Mouse (Mus musculus): ENCODE data around the gene Tfpt. TPM values are rescaled to one million over a fixed set of nuclear protein-coding genes. Genes with fewer than 3 reads are reported as not detected.
"Not testable (repeated sequence)": the region's sequence is repeated elsewhere in the genome, so short reads cannot be mapped to it uniquely, and the experiment has no call there.

The Tfpt gene
- total RNA-seq, 2 experiments from 2014 or later = 18.0 to 23.0 TPM

- no peak for DNase-seq
These were observed 13.1 kb downstream of the Tfpt start for GRCm38 (mm10) chr7:3616389-3617241.

DNA sequence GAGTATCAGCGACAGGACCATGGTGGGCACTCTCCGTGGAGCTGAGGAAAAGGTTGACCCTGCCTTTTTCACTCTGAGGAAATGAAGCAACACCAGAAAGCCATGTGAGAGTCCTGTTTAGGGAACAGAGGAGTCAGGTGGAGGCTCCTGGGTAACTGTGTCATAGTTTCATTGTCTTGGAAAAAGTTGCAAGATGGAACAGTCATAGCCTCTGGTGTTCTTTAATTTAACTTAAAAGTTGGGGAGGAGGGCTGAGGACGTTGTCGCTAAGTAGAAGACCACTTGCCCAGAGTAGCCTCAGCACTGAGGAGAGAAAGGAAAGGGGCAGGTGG, 13.7 kb downstream of the Tfpt start, which contains the start of gene Oscar:
Oscar (minus strand) TSS at position 101 of the 332 bp plus-strand sequence.
- DNase-seq = no peak

DNA sequence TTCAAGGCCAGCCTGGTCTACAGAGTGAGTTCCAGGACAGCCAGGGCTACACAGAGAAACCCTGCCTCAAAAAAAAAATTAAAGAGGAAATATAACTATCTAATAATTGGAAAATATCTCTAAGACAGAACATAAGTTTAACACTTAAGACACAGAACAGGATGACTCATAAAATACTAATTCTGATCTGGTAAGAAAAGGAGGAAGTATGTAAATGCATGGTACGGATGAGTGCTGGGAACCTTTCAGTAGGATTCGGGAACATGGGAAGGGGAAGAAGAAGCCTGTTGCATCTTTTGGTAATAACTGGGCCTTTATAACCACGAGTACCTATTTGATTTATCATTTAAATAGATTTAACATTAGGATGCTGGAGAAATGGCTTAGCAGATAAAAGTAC, 15.7 kb downstream of the Tfpt start:
- no peak for DNase-seq

- DNase-seq = no peak
These were observed 18.7 kb downstream of the Tfpt start for GRCm38 (mm10) chr7:3611006-3611405.

DNA sequence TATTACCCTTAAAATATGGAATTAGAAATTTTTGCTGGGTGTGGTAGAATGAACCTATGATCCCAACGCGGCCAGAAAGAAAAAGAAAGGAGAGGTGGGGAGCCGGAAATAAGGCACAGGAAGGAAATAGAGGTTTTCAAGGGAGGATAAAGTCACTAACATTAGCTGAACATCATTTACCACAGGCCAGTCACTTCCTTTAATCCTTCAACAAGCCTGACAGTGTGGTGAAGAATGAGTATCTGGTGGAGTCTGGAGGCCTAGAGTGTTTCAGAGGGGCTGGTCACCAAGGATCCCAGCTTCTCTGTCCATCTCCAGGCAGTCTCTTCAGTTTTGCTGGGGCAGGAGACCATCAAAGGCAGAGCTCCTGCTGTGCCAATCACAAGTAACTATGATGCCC, 19.3 kb downstream of the Tfpt start:
- no peak for DNase-seq

GRCm38 (mm10) chr7:3609082-3609481, 20.6 kb downstream of the Tfpt start:
- peak; percentile 86 for DNase-seq

GRCm38 (mm10) chr7:3608668-3609067, 21.1 kb downstream of the Tfpt start:
- no peak for DNase-seq

GRCm38 (mm10) chr7:3607391-3607790, 22.3 kb downstream of the Tfpt start:
- no peak for DNase-seq

DNA sequence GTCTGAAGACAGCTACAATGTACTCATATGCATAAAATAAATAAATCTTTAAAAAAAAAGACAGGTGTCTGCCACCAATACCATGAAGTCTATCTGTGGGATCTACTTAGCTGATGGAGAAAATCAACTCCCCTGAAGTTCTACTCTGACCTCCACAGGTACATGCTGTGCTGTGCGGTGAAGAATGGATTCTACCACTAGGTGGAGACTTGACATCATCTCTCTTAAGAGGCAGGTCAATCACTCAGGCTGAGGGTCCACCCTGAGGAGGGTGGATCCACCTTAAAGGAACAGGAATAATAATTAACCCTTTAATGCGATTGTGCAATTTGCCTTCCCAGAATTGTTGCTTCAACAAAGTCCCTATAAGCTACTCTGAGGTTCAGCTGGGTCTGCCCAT, 22.9 kb downstream of the Tfpt start:
- peak; percentile 47 for DNase-seq

DNA sequence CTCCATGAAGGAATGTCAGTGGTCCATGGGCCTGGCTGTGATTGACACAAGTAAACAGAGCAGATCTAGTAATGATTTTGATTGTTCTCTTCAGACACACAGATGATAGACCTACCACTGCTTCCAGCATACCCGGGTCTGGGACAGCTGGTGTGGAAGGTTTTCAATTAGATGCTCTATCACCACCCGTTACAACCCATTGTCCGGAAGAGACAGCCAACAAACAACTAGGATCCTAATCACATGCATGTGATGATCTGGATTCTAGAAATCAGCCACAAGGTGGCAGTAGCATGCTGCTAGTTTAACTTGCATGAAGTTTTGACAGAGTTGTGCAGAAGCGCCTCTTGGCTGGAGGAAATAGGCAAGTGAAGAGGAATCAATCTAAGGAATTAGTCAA, 28.6 kb downstream of the Tfpt start:
- peak; percentile 77 for DNase-seq

GRCm38 (mm10) chr7:3597755-3598154, 32.0 kb downstream of the Tfpt start:
- DNase-seq = not testable (repeated sequence)

GRCm38 (mm10) chr7:3595146-3595545, 34.6 kb downstream of the Tfpt start:
- peak; percentile 23 for DNase-seq

GRCm38 (mm10) chr7:3594686-3595085, 35.0 kb downstream of the Tfpt start:
- DNase-seq = no peak

- DNase-seq = no peak
These were observed 35.9 kb downstream of the Tfpt start for GRCm38 (mm10) chr7:3593855-3594254.

DNA sequence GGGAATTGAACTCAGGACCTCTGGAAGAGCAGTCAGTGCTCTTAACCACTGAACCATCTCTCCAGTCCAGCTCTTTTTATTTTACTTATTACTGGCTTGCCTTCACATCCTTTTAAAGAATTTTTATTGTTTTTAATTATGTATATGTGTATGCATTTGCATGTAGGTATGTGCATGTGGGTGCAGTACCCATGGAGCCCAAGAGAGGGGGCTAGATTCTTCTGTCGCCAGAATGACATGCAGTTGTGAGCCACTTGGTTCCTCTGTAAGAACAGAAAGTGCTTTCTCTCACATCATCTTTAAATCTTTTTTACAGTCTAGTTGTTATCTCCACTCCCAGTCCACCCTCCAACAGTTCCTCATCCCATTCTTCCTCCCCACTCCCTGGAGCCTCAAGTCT, 38.2 kb downstream of the Tfpt start:
- DNase-seq = no peak

- DNase-seq = no peak
These were observed 39.2 kb downstream of the Tfpt start for GRCm38 (mm10) chr7:3590550-3590949.

DNA sequence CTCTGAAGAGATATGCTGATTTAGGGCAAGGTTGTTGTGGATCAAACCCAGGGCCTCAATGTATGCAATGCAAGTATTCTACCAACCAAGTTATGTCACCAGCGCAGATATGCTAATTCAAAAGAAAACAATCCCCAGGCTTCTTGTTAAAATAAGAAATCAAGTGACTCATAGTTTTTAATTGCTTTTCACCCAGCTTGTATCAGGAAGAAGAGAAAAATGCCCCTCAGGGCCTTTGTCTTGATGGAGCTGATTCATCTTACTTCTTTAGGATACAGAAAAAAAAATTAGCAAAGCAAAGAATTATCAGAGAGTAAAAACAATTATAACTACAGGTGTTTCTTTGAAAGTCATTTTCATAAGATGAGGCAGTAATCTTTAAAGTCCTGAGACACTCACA, 42.4 kb downstream of the Tfpt start:
- DNase-seq = no peak

DNA sequence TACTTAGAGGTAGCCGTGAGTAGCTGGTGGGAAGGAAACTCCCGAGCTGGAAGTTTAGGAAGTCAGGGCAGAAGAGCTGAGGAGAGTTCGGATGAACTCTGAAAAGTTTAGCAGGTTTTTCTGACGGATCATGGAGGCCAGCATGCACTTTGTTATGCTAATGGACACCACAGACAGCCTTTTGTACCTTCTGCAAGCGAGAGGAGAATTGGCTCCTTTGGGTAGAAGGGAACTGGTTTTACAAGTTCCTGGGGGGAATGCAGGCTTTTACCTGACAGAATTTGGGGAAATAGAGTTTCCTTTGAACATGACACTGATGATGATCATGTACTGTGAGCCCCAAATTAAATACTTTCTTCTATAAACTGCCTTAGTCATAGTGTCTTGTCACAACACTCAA, 43.5 kb downstream of the Tfpt start:
- no peak for DNase-seq

GRCm38 (mm10) chr7:3585763-3586162, 44.0 kb downstream of the Tfpt start:
- DNase-seq = no peak

GRCm38 (mm10) chr7:3580029-3580428, 49.7 kb downstream of the Tfpt start:
- no peak for DNase-seq

DNA sequence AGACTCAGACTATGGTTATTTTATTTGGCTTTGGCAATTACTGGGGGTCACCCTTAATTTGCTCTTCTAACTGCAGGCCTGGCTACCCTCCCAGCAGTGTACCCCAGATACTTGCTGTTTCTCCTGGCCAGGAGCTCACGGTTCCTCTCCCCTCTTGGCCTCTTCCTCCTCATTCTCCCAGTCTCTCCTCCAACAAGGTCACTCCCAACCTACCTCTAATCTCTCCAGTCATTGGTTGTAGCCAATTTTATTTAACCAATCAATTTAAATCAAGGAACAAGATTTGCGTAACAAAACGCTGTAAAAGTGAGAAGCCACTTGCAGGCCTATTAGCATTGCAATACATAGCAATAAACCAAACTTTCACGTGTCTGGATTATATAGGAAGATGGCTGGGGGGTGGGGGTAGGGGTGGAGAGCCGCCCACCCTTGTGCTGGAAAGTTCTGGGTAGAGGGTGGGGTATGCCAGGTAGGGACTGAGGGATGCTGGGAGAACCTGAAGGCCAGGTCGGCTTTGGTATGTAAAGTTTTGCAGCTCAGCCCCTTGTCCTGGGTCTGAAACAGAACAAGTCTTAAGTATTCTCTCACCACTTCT, 50.7 kb downstream of the Tfpt start:
- DNase-seq = no peak

DNA sequence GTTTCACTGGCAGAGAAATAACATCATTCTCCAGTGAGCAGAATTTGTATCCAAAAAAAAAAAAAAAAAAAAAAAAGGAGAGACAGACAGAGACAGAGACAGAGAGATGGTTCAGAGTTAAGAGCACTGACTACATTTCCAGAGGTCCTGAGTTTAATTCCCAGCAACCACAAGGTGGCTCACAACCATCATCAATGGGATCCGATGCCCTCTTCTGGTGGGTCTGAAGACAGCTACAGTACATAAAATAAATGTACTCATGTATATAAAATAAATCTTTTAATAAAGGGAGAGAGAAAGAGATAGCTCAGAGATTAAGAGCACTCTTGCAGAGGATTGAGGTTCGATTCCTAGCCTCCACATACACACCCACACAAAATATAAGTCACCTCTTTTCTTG, 51.5 kb downstream of the Tfpt start:
- DNase-seq = no peak

DNA sequence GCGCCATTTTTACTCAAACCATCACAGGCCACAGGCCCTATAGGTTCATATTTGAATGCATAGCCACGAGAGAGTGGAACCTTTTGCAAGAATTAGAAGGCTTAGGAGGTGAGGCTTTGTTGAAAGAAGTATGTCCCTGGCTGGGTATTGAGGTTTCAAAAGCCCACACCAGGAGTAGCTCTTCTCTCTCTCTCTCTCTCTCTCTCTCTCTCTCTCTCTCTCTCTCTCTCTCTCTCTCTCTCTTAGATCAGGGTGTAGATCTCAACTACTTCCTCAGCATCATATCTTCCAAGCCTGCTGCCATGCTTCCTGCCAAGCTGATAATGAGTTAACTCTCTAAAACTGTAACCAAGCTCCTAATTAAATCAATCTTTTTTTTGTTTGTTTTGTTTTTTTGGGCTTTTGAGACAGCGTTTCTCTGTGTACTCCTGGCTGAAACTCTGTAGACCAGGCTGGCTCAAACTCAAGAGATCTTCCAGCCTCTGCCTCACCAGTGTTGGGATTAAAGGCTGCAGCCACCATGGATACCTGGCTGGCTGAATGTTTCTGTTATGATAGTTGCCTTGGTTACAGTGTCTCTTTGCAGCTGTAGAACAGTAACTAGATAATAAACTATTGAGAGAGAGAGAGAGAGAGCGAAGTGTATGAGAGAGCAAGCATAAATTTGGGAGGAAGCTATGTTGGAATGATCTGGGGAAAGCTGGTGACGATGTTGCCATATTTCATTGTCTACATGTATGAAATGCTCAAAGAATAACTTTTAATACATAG, 53.2 kb downstream of the Tfpt start:
- no peak for DNase-seq

DNA sequence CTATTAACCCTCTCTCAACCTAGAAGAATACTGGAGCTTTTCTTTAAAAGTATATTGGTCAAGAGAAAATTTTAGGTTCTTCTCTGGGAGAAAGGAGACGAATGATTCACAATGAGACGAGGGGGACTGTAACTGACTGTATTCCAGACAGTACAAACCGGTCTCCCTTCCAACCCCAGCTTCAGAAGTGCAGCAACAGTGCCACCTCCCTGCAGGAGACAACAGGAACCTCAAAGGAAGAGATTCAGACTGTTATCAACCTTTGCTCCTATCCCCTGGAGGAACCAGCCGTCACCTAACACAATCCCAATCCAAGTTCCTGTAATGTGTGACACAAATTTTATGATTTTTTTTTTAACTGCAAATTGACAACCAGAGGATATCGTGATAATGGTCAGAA, 55.5 kb downstream of the Tfpt start:
- DNase-seq = no peak

All from heart, postnatal 4 days (tissue).